Mouse (Mus musculus): Measurements from ENCODE around the gene Zfp36l2. TPM values are rescaled to one million over a fixed set of nuclear protein-coding genes. Genes with fewer than 3 reads are reported as not detected.
A peak's percentile ranks its signal among the peaks of the same experiment; 100 is the strongest.

Gene Zfp36l2
- polyA plus RNA-seq, 1 experiment from 2014 or later: 13.4 TPM

DNA sequence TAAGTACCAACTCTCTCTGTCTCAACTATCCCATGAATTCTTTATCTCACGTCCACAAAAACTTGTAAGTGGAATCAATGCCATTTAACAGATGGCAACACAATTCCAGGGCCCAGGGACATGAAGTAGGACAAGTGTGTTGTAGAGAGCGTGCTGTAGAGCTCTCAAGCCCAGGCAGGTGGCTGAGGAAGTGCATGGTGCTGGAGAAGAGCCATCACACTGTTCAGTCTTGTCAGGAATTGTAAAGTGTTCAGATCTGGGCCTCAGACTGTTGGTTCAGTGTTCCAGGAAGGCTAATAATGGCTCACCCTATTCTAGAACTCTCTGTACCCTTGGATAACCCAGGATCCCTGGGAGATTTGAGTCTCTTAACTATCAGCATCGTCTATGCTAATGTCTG is 43.6 kb downstream of the Zfp36l2 start:
- DNase-seq (ENCODE audit: low spot score): no peak
- Histone ChIP-seq H3K36me3 (no peaks in the 10 kb centered on the region), H3K4me1 (peaks cover 72% of the 10 kb centered on the region), H3K27me3 (ENCODE audit: low read depth, poor library complexity, severe bottlenecking) (no peaks in the 10 kb centered on the region), H3K9me3 (replicated peaks) (no peaks in the 10 kb centered on the region), H3K27ac (no peak overlapping the region), H3K4me3 (no peak overlapping the region)
- WGBS: 93% methylated on average over 3 of the region's 3 CpGs

GRCm38 (mm10) chr17:84143219-84143844 is 44.4 kb downstream of the Zfp36l2 start:
- H3K4me3 ChIP-seq: no peak overlapping the region
- WGBS: 41% methylated on average over 12 of the region's 12 CpGs
- no peaks in the 10 kb centered on the region for H3K36me3 ChIP-seq
- peaks cover 64% of the 10 kb centered on the region for H3K4me1 ChIP-seq
- no peaks in the 10 kb centered on the region for H3K27me3 ChIP-seq (ENCODE audit: low read depth, poor library complexity, severe bottlenecking)
- no peak for DNase-seq (ENCODE audit: low spot score)
- peak overlapping the region; percentile 26; the same call in 1 of the 2 replicates for H3K27ac ChIP-seq
- H3K9me3 ChIP-seq (replicated peaks): no peaks in the 10 kb centered on the region

- H3K27ac ChIP-seq: peak overlapping the region; percentile 37; the same call in 1 of the 2 replicates
- no peaks in the 10 kb centered on the region for H3K9me3 ChIP-seq (replicated peaks)
- no peak for DNase-seq (ENCODE audit: low spot score)
- H3K36me3 ChIP-seq: no peaks in the 10 kb centered on the region
- no peaks in the 10 kb centered on the region for H3K27me3 ChIP-seq (ENCODE audit: low read depth, poor library complexity, severe bottlenecking)
- 86% methylated on average over 6 of the region's 6 CpGs for WGBS
- H3K4me3 ChIP-seq: no peak overlapping the region
- peaks cover 60% of the 10 kb centered on the region for H3K4me1 ChIP-seq
Measured at GRCm38 (mm10) chr17:84141691-84142090, 46.1 kb downstream of the Zfp36l2 start.

DNA sequence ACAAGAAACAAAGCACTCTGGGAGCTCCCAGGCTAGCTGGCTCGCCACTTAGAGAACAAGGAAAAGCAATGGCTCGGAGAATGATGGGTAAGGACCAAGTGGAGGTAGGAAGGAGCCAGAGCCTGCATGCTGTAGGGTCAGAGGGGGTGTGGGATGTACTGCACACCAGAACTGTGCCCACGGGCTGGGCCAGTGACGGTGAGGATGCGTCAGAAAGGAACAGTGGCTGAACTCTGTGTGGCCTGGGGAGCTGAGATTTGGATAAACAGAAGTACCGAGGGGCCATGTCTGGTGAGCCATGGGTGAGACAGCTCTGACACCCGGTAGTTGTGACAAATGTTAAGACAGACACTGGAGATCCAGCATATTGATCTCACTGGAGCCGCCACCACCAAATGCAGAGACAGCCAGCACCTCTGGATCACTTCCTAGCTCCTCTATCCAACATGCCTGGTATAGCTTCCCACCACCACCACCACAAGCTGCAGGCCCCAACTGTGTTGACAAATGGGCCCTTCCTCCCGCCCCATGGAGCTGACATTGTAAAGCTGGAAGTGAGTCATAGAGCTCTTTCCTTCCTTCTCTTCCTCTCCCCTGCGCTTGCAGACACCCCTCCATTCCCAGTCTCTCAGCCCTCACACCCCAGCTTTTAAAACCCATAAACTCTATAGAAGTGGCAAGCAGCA is 46.8 kb downstream of the Zfp36l2 start:
- Histone ChIP-seq H3K4me3 (no peak overlapping the region), H3K9me3 (replicated peaks) (no peaks in the 10 kb centered on the region), H3K36me3 (no peaks in the 10 kb centered on the region), H3K4me1 (peaks cover 59% of the 10 kb centered on the region), H3K27me3 (ENCODE audit: low read depth, poor library complexity, severe bottlenecking) (no peaks in the 10 kb centered on the region), H3K27ac (peak overlapping the region; percentile 59; the same call in 1 of the 2 replicates)
- no peak for DNase-seq (ENCODE audit: low spot score)
- WGBS: 67% methylated on average over 10 of the region's 10 CpGs

DNA sequence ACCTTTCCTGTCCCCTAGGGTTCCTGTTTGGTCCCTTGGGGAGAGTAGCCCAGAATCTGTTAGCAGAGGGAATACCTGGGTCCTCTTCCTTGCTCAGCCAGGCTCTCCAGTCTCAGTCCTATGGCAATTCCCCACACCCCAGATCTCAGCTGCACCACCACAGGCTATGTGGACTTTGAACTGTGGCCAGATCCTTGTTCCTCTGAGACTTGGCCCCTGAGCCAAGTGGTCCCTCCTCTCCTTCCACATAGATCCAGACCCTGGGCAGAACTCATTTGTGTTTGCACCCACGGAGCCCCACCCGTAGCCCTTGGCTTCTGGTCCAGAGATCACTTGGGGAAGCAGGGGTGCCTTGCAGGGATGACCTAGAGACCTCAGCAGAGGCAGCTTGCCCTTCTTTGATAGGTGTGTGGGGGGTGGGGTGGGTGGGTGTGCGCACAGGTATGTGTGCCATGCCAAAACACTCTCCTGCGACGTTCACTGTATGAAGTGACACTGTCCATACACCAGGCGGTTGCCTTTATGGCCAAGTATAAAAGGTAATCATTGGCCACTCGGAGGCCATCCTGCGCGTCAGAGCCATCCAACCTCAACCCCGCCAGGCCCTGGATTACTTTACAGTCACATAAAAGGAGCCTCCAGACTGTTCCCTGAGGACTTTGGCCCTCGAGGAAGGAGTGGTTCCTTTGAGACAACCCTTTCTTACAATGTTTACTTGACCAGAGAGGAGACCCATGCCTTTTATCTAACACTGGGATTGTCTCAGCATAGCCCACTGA is 50.2 kb downstream of the Zfp36l2 start:
- Histone ChIP-seq H3K9me3 (replicated peaks) (no peaks in the 10 kb centered on the region), H3K27me3 (ENCODE audit: low read depth, poor library complexity, severe bottlenecking) (no peaks in the 10 kb centered on the region), H3K4me3 (no peak overlapping the region), H3K4me1 (peaks cover 52% of the 10 kb centered on the region), H3K27ac (peak overlapping the region; percentile 19; the same call in 1 of the 2 replicates), H3K36me3 (no peaks in the 10 kb centered on the region)
- DNase-seq (ENCODE audit: low spot score): no peak
- whole genome bisulfite sequencing: 65% methylated on average over 11 of the region's 11 CpGs

DNA sequence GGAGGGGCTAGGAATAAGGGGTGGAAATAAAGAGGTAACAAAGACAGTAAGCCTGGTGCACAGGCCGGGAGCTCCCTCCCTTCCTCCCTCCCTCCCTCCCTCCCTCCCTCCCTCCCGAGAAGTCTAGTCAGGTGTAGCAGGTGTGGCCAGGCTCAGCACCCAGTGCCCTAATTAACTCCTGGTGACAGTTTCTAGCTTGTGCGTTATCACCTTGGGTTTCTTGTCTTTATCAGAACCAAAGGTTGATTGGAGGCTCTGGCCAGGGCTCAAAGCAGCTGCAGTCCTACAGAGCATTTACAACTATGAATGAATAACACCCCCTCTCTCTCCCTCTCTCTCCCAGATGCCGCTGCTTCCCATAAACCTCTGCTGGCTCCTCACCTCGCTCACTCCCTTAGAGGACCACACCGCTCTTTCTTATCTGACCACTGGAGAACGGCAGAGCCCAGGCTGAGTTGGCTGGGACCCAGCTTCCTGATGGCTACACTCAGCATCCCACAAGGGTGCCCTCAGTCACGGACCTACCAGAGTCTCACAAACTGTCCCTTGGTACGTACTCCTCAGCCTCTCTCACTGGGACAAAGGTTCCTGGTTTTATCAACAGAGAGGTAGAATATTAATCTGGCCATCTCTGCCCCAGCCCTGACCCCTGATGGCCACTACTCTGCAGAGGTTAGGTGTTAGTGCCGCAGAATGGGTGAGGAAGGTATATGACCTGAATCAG is 50.9 kb downstream of the Zfp36l2 start:
- Histone ChIP-seq H3K4me1 (peaks cover 47% of the 10 kb centered on the region), H3K27ac (no peak overlapping the region)
- WGBS: 42% methylated on average over 10 of the region's 10 CpGs

GRCm38 (mm10) chr17:84136217-84136616 is 51.5 kb downstream of the Zfp36l2 start:
- H3K27me3 ChIP-seq (ENCODE audit: low read depth, poor library complexity, severe bottlenecking): no peaks in the 10 kb centered on the region

More for the DNA sequence above, 50.9 kb downstream of the Zfp36l2 start:
- Histone ChIP-seq H3K27me3 (ENCODE audit: low read depth, poor library complexity, severe bottlenecking) (no peaks in the 10 kb centered on the region), H3K36me3 (no peaks in the 10 kb centered on the region), H3K9me3 (replicated peaks) (no peaks in the 10 kb centered on the region), H3K4me3 (no peak overlapping the region)
- no peak for DNase-seq (ENCODE audit: low spot score)

GRCm38 (mm10) chr17:84135243-84135642 is 52.5 kb downstream of the Zfp36l2 start:
- Histone ChIP-seq H3K4me1 (peaks cover 36% of the 10 kb centered on the region), H3K36me3 (no peaks in the 10 kb centered on the region), H3K27ac (no peak overlapping the region), H3K27me3 (ENCODE audit: low read depth, poor library complexity, severe bottlenecking) (no peaks in the 10 kb centered on the region), H3K4me3 (no peak overlapping the region), H3K9me3 (replicated peaks) (no peaks in the 10 kb centered on the region)
- 76% methylated on average over 7 of the region's 7 CpGs for WGBS
- no peak for DNase-seq (ENCODE audit: low spot score)

More at GRCm38 (mm10) chr17:84136217-84136616, 51.5 kb downstream of the Zfp36l2 start:
- Histone ChIP-seq H3K4me3 (no peak overlapping the region), H3K27ac (peak overlapping the region; percentile 51; the same call in 1 of the 2 replicates), H3K36me3 (no peaks in the 10 kb centered on the region), H3K9me3 (replicated peaks) (no peaks in the 10 kb centered on the region), H3K4me1 (peaks cover 44% of the 10 kb centered on the region)
- WGBS: 78% methylated on average over 4 of the region's 4 CpGs
- no peak for DNase-seq (ENCODE audit: low spot score)
